Mouse (Mus musculus) liver, adult 2 months (tissue): Measurements from ENCODE around the gene Ripor3. TPM values are rescaled to one million over a fixed set of nuclear protein-coding genes. Genes with fewer than 3 reads are reported as not detected.

Experiments used
- DNase-seq: peaks from one replicate; pipeline ENCODE4 v3.0.0-alpha.2; 2011; ENCODE audit warnings: low read depth, low spot score; ENCODE audit errors: extremely low read depth
- H3K27ac ChIP-seq: fragments of 200-500 bp; replicated peaks from 2 replicates; pipeline ENCODE4 v1.5.1; 2012; ENCODE audit warnings: low read depth, mild to moderate bottlenecking, control low read depth, inconsistent platforms, low read length; ENCODE audit not compliant: insufficient read depth
- H3K27me3 ChIP-seq: fragments of 200-500 bp; 2 replicates; pipeline ENCODE4 v1.6.1; 2012; ENCODE audit warnings: mild to moderate bottlenecking, moderate library complexity, low read length, inconsistent platforms; ENCODE audit not compliant: control insufficient read depth, insufficient read depth
- H3K36me3 ChIP-seq: fragments of 200-500 bp; 2 replicates; pipeline ENCODE4 v1.6.1; 2012; ENCODE audit warnings: low read length, inconsistent platforms; ENCODE audit not compliant: control insufficient read depth, insufficient read depth
- H3K4me1 ChIP-seq: fragments of 200-500 bp; 2 replicates; pipeline ENCODE4 v1.6.1; 2011; ENCODE audit warnings: low read length; ENCODE audit not compliant: control insufficient read depth, insufficient read depth
- H3K4me3 ChIP-seq: fragments of 200-500 bp; 2 replicates; pipeline ENCODE4 v1.5.1; 2011; ENCODE audit warnings: low read depth, mild to moderate bottlenecking, control low read depth, low read length, moderate library complexity; ENCODE audit not compliant: insufficient read depth
- H3K79me2 ChIP-seq: fragments of 200-500 bp; 2 replicates; pipeline ENCODE4 v1.6.1; 2012; ENCODE audit warnings: inconsistent platforms, mild to moderate bottlenecking, low read length, moderate library complexity; ENCODE audit not compliant: control insufficient read depth, insufficient read depth
- H3K9ac ChIP-seq: fragments of 200-500 bp; 2 replicates; pipeline ENCODE4 v1.6.1; 2012; ENCODE audit warnings: low read depth, mild to moderate bottlenecking, control low read depth, inconsistent platforms, low read length
- CTCF ChIP-seq: fragments of 200-500 bp; IDR thresholded peaks from 2 replicates; pipeline ENCODE4 v1.5.1; 2011; ENCODE audit warnings: low read depth, low read length, control low read depth
- POLR2A ChIP-seq: fragments of 200-500 bp; IDR thresholded peaks from 2 replicates; pipeline ENCODE4 v1.6.1; 2011; ENCODE audit warnings: low read length, control low read depth; ENCODE audit not compliant: insufficient read depth; ENCODE audit errors: extremely low read depth
- WGBS: fragments of 180-500 bp; shearing (Covaris S2); methylation state at CpG from one replicate; pipeline ENCODE4 v1.1.7; 2018; 5-methylcytosine and 5-hydroxymethylcytosine counted together
- polyA plus RNA-seq: library from polyadenylated mRNA; depleted of rRNA; stranded (reverse); fragments of >200 nt; gene quantifications from 2 replicates; pipeline ENCODE4 v1.2.3, GENCODE M21; 2012
- total RNA-seq: library from RNA; depleted of rRNA; stranded (reverse); fragments of >200 nt; gene quantifications from 2 replicates; pipeline ENCODE4 v1.2.3, GENCODE M21; 2014

Gene Ripor3
- total and polyA plus RNA-seq, 2 experiments, result 0.92 to 1.9 TPM

- Histone ChIP-seq H3K4me3 (no peak overlapping the region), H3K27me3 (no peaks in the 10 kb centered on the region), H3K4me1 (no peaks in the 10 kb centered on the region), H3K9ac (no peak overlapping the region), H3K36me3 (no peaks in the 10 kb centered on the region), H3K27ac (no peak overlapping the region), H3K79me2 (no peaks in the 10 kb centered on the region)
- no peak for DNase-seq
- TF ChIP-seq POLR2A, result no peak
- no peak for TF ChIP-seq CTCF
- 72% methylated on average over 19 of the region's 19 CpGs for WGBS
Measured at GRCm38 (mm10) chr2:167995870-167996635, 14.4 kb downstream of the Ripor3 start.

GRCm38 (mm10) chr2:167993260-167993659 lies 17.2 kb downstream of the Ripor3 start:
- DNase-seq, result no peak
- no peaks in the 10 kb centered on the region for H3K4me1 ChIP-seq
- H3K79me2 ChIP-seq, result no peaks in the 10 kb centered on the region
- H3K9ac ChIP-seq, result no peak overlapping the region
- 60% methylated on average over 13 of the region's 13 CpGs for WGBS
- no peak for TF ChIP-seq CTCF
- no peak for TF ChIP-seq POLR2A
- H3K27ac ChIP-seq, result no peak overlapping the region
- no peak overlapping the region for H3K4me3 ChIP-seq
- H3K27me3 ChIP-seq, result no peaks in the 10 kb centered on the region
- H3K36me3 ChIP-seq, result no peaks in the 10 kb centered on the region

GRCm38 (mm10) chr2:167989310-167989709 lies 21.1 kb downstream of the Ripor3 start:
- H3K4me3 ChIP-seq, result no peak overlapping the region
- TF ChIP-seq CTCF (no peak), POLR2A (no peak)
- no peaks in the 10 kb centered on the region for H3K79me2 ChIP-seq
- no peak overlapping the region for H3K9ac ChIP-seq
- 85% methylated on average over 14 of the region's 14 CpGs for WGBS
- H3K4me1 ChIP-seq, result no peaks in the 10 kb centered on the region
- no peaks in the 10 kb centered on the region for H3K27me3 ChIP-seq
- H3K27ac ChIP-seq, result no peak overlapping the region
- no peak for DNase-seq
- no peaks in the 10 kb centered on the region for H3K36me3 ChIP-seq

GRCm38 (mm10) chr2:167987640-167988039 lies 22.8 kb downstream of the Ripor3 start:
- no peak overlapping the region for H3K9ac ChIP-seq
- H3K36me3 ChIP-seq, result no peaks in the 10 kb centered on the region
- peak; percentile 7 for DNase-seq
- 0 out of 2 replicates have a peak, but pooled peaks cover 1% of the 10 kb centered on the region for H3K4me1 ChIP-seq
- TF ChIP-seq POLR2A, result no peak
- no peak for TF ChIP-seq CTCF
- H3K27me3 ChIP-seq, result no peaks in the 10 kb centered on the region
- no peak overlapping the region for H3K4me3 ChIP-seq
- 49% methylated on average over 12 of the region's 12 CpGs for WGBS
- no peaks in the 10 kb centered on the region for H3K79me2 ChIP-seq
- H3K27ac ChIP-seq, result no peak overlapping the region

GRCm38 (mm10) chr2:167986762-167987161 lies 23.7 kb downstream of the Ripor3 start:
- H3K36me3 ChIP-seq, result no peaks in the 10 kb centered on the region
- no peaks in the 10 kb centered on the region for H3K79me2 ChIP-seq
- H3K9ac ChIP-seq, result no peak overlapping the region
- WGBS, result 35% methylated on average over 7 of the region's 7 CpGs
- H3K27me3 ChIP-seq, result no peaks in the 10 kb centered on the region
- H3K4me1 ChIP-seq, result peaks cover 9% of the 10 kb centered on the region
- no peak overlapping the region for H3K27ac ChIP-seq
- peak; percentile 19 for DNase-seq
- H3K4me3 ChIP-seq, result no peak overlapping the region
- TF ChIP-seq CTCF, result peak; percentile 87
- TF ChIP-seq POLR2A, result no peak

GRCm38 (mm10) chr2:167984946-167985345 lies 25.5 kb downstream of the Ripor3 start:
- Histone ChIP-seq H3K27ac (no peak overlapping the region), H3K4me1 (peaks cover 9% of the 10 kb centered on the region), H3K27me3 (no peaks in the 10 kb centered on the region), H3K79me2 (no peaks in the 10 kb centered on the region), H3K4me3 (no peak overlapping the region), H3K9ac (no peak overlapping the region), H3K36me3 (no peaks in the 10 kb centered on the region)
- TF ChIP-seq CTCF, result peak; percentile 39; the same call in 1 of the 2 replicates
- no peak for TF ChIP-seq POLR2A
- peak; percentile 18 for DNase-seq
- whole genome bisulfite sequencing, result 52% methylated on average over 3 of the region's 3 CpGs
